ENCODE assay signal across 8 mouse cellular contexts in the genomic region with DNA sequence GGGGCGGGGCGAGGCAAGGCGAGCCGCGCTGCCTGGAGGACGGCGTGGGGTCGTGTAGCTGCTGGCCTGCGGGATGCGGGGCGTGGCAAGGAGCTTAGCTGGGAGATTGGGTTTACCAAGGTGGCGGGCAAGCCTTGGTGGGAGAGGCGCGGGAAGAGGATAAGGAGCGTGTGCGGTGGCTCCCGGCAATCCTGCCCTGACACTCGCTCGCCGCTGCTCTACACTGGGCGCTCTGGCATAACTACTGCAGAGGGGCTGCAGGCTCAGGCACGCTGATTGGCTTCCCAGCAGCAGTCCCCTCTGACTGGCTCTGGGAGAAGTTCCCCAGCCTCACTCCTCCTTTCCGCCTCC. TPM values are rescaled to one million over a fixed set of nuclear protein-coding genes. Genes with fewer than 3 reads are reported as not detected.
DNase-seq lines count a peak whose midpoint lies in the region; ATAC-seq lines count a peak whose summit lies in the region.

No protein-coding gene starts in this region.

- peak; percentile 93 for ATAC-seq in kidney, embryonic 14.5 days (ENCODE audit: low FRiP score, low TSS enrichment)
- peak; percentile 80 to 81 for ATAC-seq in hematopoietic stem cell, adult 5-6 weeks (replicated peaks in 1 of 2; ENCODE audit: insufficient read depth in 1 of 2, low FRiP score in 2 of 2, low TSS enrichment in 1 of 2, low read depth in 1 of 2, poor library complexity in 2 of 2, severe bottlenecking in 2 of 2)
- peak; percentile 89 for ATAC-seq in stomach, embryonic 16.5 days (ENCODE audit: insufficient read depth, low FRiP score)

- no peaks in the 10 kb centered on the region for H3K27me3 ChIP-seq in kidney, embryonic 14.5 days (ENCODE audit: control insufficient read depth, insufficient read depth, low read length)
- peaks cover 57% of the 10 kb centered on the region for H3K27me3 ChIP-seq in embryonic facial prominence, embryonic 10.5 days (replicated peaks; ENCODE audit: low read depth, poor library complexity, severe bottlenecking)
- no peaks in the 10 kb centered on the region; the same call in 1 of the 2 replicates for H3K27me3 ChIP-seq in stomach, embryonic 16.5 days (ENCODE audit: control insufficient read depth, insufficient read depth, low read length)

- 34% methylated on average over 23 of the region's 23 CpGs for WGBS in kidney, embryonic 14.5 days
- WGBS in embryonic facial prominence, embryonic 10.5 days: 21% methylated on average over 23 of the region's 23 CpGs
- 22% methylated on average over 22 of the region's 23 CpGs for WGBS in stomach, embryonic 16.5 days

- peak overlapping the region; percentile 49 for H3K4me2 ChIP-seq in kidney, embryonic 14.5 days (replicated peaks; ENCODE audit: low read depth, low read length)
- peak overlapping the region; percentile 59 for H3K4me2 ChIP-seq in stomach, embryonic 16.5 days (ENCODE audit: low read depth, low read length)

- peak overlapping the region; percentile 62 for H3K4me3 ChIP-seq in kidney, embryonic 14.5 days (ENCODE audit: low read length)
- H3K4me3 ChIP-seq in embryonic facial prominence, embryonic 10.5 days: peak overlapping the region; percentile 74
- H3K4me3 ChIP-seq in stomach, embryonic 16.5 days (replicated peaks; ENCODE audit: low read length): peak overlapping the region; percentile 57

- peaks cover 18% of the 10 kb centered on the region; the same call in 1 of the 2 replicates for H3K4me1 ChIP-seq in kidney, embryonic 14.5 days (ENCODE audit: control insufficient read depth, insufficient read depth, low read length)
- H3K4me1 ChIP-seq in embryonic facial prominence, embryonic 10.5 days: peaks cover 41% of the 10 kb centered on the region
- peaks cover 8% of the 10 kb centered on the region; the same call in 1 of the 2 replicates for H3K4me1 ChIP-seq in stomach, embryonic 16.5 days (ENCODE audit: control insufficient read depth, insufficient read depth, low read length)

- H3K27ac ChIP-seq in kidney, embryonic 14.5 days (ENCODE audit: low read depth, low read length): peak overlapping the region; percentile 86
- peak overlapping the region; percentile 90 for H3K27ac ChIP-seq in embryonic facial prominence, embryonic 10.5 days (replicated peaks)
- peak overlapping the region; percentile 78 for H3K27ac ChIP-seq in stomach, embryonic 16.5 days (ENCODE audit: low read length)

- DNase-seq in kidney, adult 9 months: no peak
- DNase-seq in ES-CJ7 (ENCODE audit: low read depth, low spot score): peak; percentile 69
- peak; percentile 92 for DNase-seq in embryonic facial prominence, embryonic 10.5 days (ENCODE audit: low spot score)
- peak; percentile 47 for DNase-seq in lung, postnatal 10 days
- no peak for DNase-seq in adrenal gland, postnatal 4 days (ENCODE audit: low spot score in 2 of 2)

- H3K9ac ChIP-seq in kidney, embryonic 14.5 days (ENCODE audit: low read depth, low read length): peak overlapping the region; percentile 78
- H3K9ac ChIP-seq in stomach, embryonic 16.5 days (ENCODE audit: low read length): peak overlapping the region; percentile 74

- no peaks in the 10 kb centered on the region for H3K9me3 ChIP-seq in kidney, embryonic 14.5 days (ENCODE audit: control insufficient read depth, low read length)
- no peaks in the 10 kb centered on the region for H3K9me3 ChIP-seq in embryonic facial prominence, embryonic 10.5 days
- no peaks in the 10 kb centered on the region for H3K9me3 ChIP-seq in stomach, embryonic 16.5 days (replicated peaks; ENCODE audit: control insufficient read depth, low read length)

- H3K36me3 ChIP-seq in kidney, embryonic 14.5 days (ENCODE audit: control insufficient read depth, insufficient read depth, low read length): no peaks in the 10 kb centered on the region
- H3K36me3 ChIP-seq in embryonic facial prominence, embryonic 10.5 days (replicated peaks): no peaks in the 10 kb centered on the region
- H3K36me3 ChIP-seq in stomach, embryonic 16.5 days (ENCODE audit: control insufficient read depth, insufficient read depth, low read length): no peaks in the 10 kb centered on the region

RNA-seq across cellular contexts. Expression of a gene that starts 0.3 kb away (rescaled TPM):
- polyA plus RNA-seq in kidney, embryonic 14.5 days (2014; fragmentation: Nextera tagmentation; extraction: Ambion mirVana): 1,004 and 1,032 TPM in 2 replicates
- 722 and 727 TPM in 2 replicates for polyA plus RNA-seq in embryonic facial prominence, embryonic 10.5 days (2016; fragmentation: Nextera tagmentation; extraction: Ambion mirVana)
- 1.5 and 1.8 TPM in 2 replicates for total RNA-seq in hematopoietic stem cell, adult 5-6 weeks (2017)
- 560 and 583 TPM in 2 replicates for polyA plus RNA-seq in stomach, embryonic 16.5 days (2015; fragmentation: Nextera tagmentation; extraction: Ambion mirVana)
- 100 to 1,000 TPM; 202 to 258 TPM for total RNA-seq in adrenal gland, postnatal 4 days (2021)

Comparison
In these comparisons a context has a peak if more than half of its experiments do, and no peak if none do; other contexts are left out.
1. DNase-seq: peak in ES-CJ7 (single experiment), embryonic facial prominence, embryonic 10.5 days (single experiment) and lung, postnatal 10 days (single experiment); none in kidney, adult 9 months (single experiment) and adrenal gland, postnatal 4 days (0 of 2).
2. Peak in every context shown above with its lines, with median percentiles within 50 percentile points of each other: ATAC-seq, H3K27ac ChIP-seq and H3K4me3 ChIP-seq.